Mouse (Mus musculus): ENCODE results near the gene Pkmyt1. TPM values are rescaled to one million over a fixed set of nuclear protein-coding genes. Genes with fewer than 3 reads are reported as not detected.
A peak's percentile ranks its signal among the peaks of the same experiment; 100 is the strongest.

Gene Pkmyt1
- polyA plus RNA-seq, 1 experiment from 2014 or later, result 68.6 TPM

DNA sequence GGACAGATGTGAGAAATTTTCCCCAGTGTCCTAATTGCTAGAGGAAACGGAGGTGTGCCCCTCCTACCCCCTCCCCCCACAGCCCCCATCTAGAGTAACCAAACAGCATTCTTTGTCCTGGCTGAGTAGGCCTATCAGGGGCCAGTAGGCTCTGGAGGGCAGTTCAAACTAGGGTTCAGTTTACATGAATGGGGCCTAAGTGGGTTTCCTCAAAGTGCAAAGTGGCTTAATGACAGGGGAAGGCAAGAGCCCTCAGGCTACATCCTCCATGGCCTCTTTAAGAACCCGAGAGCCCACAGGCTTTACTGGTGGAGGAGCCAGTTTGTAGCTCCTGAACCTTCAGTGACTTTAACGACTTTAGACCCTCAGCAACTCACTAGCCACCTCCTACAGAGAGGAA lies 30.3 kb upstream of the Pkmyt1 start:
- H3K9ac ChIP-seq, result no peak overlapping the region
- H3K4me2 ChIP-seq, result no peak overlapping the region
- H3K9me3 ChIP-seq, result no peaks in the 10 kb centered on the region
- no peak overlapping the region for H3K4me3 ChIP-seq
- peak overlapping the region; percentile 80 for H3K27ac ChIP-seq
- peak; percentile 67; the same call in 1 of the 2 replicates for ATAC-seq (ENCODE audit: borderline replicate concordance, extremely low read depth, low FRiP score, low TSS enrichment)
- H3K4me1 ChIP-seq, result peaks cover 40% of the 10 kb centered on the region
- H3K27me3 ChIP-seq, result peaks cover 31% of the 10 kb centered on the region
- WGBS, result 18% methylated on average over 3 of the region's 3 CpGs
- H3K36me3 ChIP-seq, result no peaks in the 10 kb centered on the region

GRCm38 (mm10) chr17:23699131-23700077 lies 26.7 kb upstream of the Pkmyt1 start:
- Histone ChIP-seq H3K36me3 (no peaks in the 10 kb centered on the region), H3K4me3 (peak overlapping the region; percentile 60), H3K27ac (peak overlapping the region; percentile 30; the same call in 1 of the 2 replicates), H3K9ac (peak overlapping the region; percentile 40), H3K4me2 (peak overlapping the region; percentile 99), H3K27me3 (peaks cover 35% of the 10 kb centered on the region), H3K9me3 (no peaks in the 10 kb centered on the region), H3K4me1 (peaks cover 33% of the 10 kb centered on the region)
- ATAC-seq (ENCODE audit: borderline replicate concordance, extremely low read depth, low FRiP score, low TSS enrichment), result peak; percentile 44
- WGBS, result under 1% methylated on average over 100 of the region's 101 CpGs

- Histone ChIP-seq H3K9ac (peak overlapping the region; percentile 40), H3K9me3 (no peaks in the 10 kb centered on the region), H3K36me3 (no peaks in the 10 kb centered on the region), H3K4me3 (peak overlapping the region; percentile 60), H3K4me2 (peak overlapping the region; percentile 99), H3K4me1 (peaks cover 27% of the 10 kb centered on the region), H3K27me3 (peaks cover 35% of the 10 kb centered on the region), H3K27ac (peak overlapping the region; percentile 30; the same call in 1 of the 2 replicates)
- peak; percentile 91 for ATAC-seq (ENCODE audit: borderline replicate concordance, extremely low read depth, low FRiP score, low TSS enrichment)
- 1% methylated on average over 28 of the region's 28 CpGs for WGBS
Measured at GRCm38 (mm10) chr17:23700079-23700478, 26.1 kb upstream of the Pkmyt1 start.

GRCm38 (mm10) chr17:23703301-23703700 lies 22.8 kb upstream of the Pkmyt1 start:
- no peak overlapping the region for H3K27ac ChIP-seq
- H3K9me3 ChIP-seq, result no peaks in the 10 kb centered on the region
- H3K4me2 ChIP-seq, result no peak overlapping the region
- no peak overlapping the region for H3K4me3 ChIP-seq
- 81% methylated on average over 9 of the region's 9 CpGs for WGBS
- no peaks in the 10 kb centered on the region for H3K36me3 ChIP-seq
- peaks cover 12% of the 10 kb centered on the region for H3K4me1 ChIP-seq
- no peak overlapping the region for H3K9ac ChIP-seq
- ATAC-seq (ENCODE audit: borderline replicate concordance, extremely low read depth, low FRiP score, low TSS enrichment), result no peak
- peaks cover 26% of the 10 kb centered on the region for H3K27me3 ChIP-seq

GRCm38 (mm10) chr17:23704741-23705140 lies 21.4 kb upstream of the Pkmyt1 start:
- 0 out of 2 replicates have a peak, but pooled peaks cover 2% of the 10 kb centered on the region for H3K4me1 ChIP-seq
- 39% methylated on average over 7 of the region's 7 CpGs for WGBS
- no peaks in the 10 kb centered on the region for H3K36me3 ChIP-seq
- no peak overlapping the region for H3K4me2 ChIP-seq
- no peaks in the 10 kb centered on the region for H3K9me3 ChIP-seq
- no peak for ATAC-seq (ENCODE audit: borderline replicate concordance, extremely low read depth, low FRiP score, low TSS enrichment)
- no peak overlapping the region for H3K9ac ChIP-seq
- H3K4me3 ChIP-seq, result no peak overlapping the region
- H3K27me3 ChIP-seq, result peaks cover 12% of the 10 kb centered on the region
- H3K27ac ChIP-seq, result no peak overlapping the region

DNA sequence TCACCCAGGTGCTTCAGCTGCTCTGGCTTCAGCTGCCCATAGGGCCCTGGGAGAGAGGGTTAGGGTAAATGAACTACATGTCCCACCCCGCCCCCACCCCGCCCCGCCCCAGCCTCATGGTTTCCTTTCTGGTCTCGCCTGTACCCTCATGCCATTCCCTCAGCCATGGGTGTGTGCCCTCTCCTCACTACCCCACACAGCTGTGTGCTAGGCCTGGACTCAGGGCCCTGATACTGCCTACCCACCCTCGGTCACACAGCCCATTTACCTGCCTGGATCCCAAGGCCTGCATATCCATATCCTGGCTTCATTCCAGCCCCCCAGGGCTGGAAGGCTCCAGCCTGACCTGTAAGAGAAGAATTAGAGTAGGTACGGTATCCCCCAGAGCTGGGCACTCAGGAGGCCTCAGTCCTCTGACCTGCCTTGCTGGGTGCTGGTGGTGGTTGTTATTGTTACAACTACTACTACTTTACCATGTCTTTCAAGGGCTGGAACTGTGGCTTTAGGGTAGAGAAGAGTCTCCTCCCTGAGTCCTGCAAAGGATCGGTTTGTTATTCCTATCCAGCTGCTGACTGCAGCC lies 20.5 kb upstream of the Pkmyt1 start:
- H3K27ac ChIP-seq, result no peak overlapping the region
- no peak overlapping the region for H3K4me2 ChIP-seq
- no peaks in the 10 kb centered on the region for H3K9me3 ChIP-seq
- WGBS, result 77% methylated on average over 7 of the region's 7 CpGs
- no peak for ATAC-seq (ENCODE audit: borderline replicate concordance, extremely low read depth, low FRiP score, low TSS enrichment)
- H3K4me3 ChIP-seq, result no peak overlapping the region
- peaks cover 6% of the 10 kb centered on the region; the same call in 1 of the 2 replicates for H3K27me3 ChIP-seq
- H3K36me3 ChIP-seq, result no peaks in the 10 kb centered on the region
- no peaks in the 10 kb centered on the region for H3K4me1 ChIP-seq
- H3K9ac ChIP-seq, result no peak overlapping the region

DNA sequence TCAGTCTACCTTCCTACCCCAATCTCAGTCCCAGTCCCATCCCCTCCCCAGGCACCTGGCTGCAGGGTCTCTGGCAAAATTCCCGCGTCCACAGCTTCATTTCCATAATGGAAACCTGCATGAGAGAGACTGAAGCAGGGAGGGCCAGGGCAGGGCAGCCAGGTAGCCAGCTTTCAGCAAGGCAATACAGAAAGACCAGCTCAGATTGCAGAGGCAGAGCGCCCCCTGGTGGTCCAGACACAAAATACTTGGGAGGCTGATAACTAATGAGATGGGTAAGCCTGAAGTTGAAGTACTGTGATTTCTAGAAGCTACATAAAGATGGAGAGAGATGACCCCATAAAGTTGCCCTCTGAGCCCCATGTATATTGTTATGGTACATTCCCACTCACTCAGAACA lies 19.9 kb upstream of the Pkmyt1 start:
- ATAC-seq (ENCODE audit: borderline replicate concordance, extremely low read depth, low FRiP score, low TSS enrichment), result no peak
- H3K4me3 ChIP-seq, result no peak overlapping the region
- no peaks in the 10 kb centered on the region for H3K36me3 ChIP-seq
- H3K9ac ChIP-seq, result no peak overlapping the region
- no peaks in the 10 kb centered on the region for H3K4me1 ChIP-seq
- H3K4me2 ChIP-seq, result no peak overlapping the region
- 2% methylated on average over 3 of the region's 3 CpGs for WGBS
- H3K27ac ChIP-seq, result no peak overlapping the region
- H3K27me3 ChIP-seq, result peaks cover under 1% of the 10 kb centered on the region; the same call in 1 of the 2 replicates
- no peaks in the 10 kb centered on the region for H3K9me3 ChIP-seq

GRCm38 (mm10) chr17:23717003-23717402 lies 9.1 kb upstream of the Pkmyt1 start:
- Histone ChIP-seq H3K4me1 (no peaks in the 10 kb centered on the region), H3K36me3 (no peaks in the 10 kb centered on the region), H3K4me3 (no peak overlapping the region), H3K9ac (no peak overlapping the region), H3K27ac (no peak overlapping the region), H3K9me3 (no peaks in the 10 kb centered on the region), H3K27me3 (no peaks in the 10 kb centered on the region), H3K4me2 (no peak overlapping the region)
- WGBS, result 53% methylated on average over 2 of the region's 2 CpGs
- 0 out of 2 replicates have a peak, but pooled peaks have one; percentile 7 for ATAC-seq (ENCODE audit: borderline replicate concordance, extremely low read depth, low FRiP score, low TSS enrichment)

DNA sequence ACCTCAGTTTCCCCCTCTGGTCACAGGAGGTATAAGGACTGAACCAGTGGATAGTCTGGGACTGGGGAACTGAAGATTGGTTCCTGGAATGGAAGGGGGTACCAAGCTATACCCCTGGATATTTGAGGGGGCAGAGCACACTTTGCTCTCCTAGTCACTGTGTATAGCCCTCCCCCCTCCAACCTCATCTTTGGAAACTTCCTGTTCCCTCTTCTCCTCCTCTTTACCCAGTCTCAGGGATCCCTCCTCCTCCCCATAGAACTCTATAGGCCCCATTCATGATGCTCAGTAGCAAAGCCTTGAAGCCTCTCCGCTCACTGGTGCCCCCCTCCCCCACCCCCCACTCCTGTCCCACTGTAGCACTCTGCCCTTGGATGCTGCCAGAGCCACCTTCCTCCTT lies 6.7 kb upstream of the Pkmyt1 start:
- H3K9me3 ChIP-seq, result no peaks in the 10 kb centered on the region
- ATAC-seq (ENCODE audit: borderline replicate concordance, extremely low read depth, low FRiP score, low TSS enrichment), result no peak
- WGBS, result 14% methylated on average over 1 of the region's 1 CpGs
- H3K27ac ChIP-seq, result no peak overlapping the region
- no peaks in the 10 kb centered on the region for H3K4me1 ChIP-seq
- H3K9ac ChIP-seq, result no peak overlapping the region
- H3K27me3 ChIP-seq, result no peaks in the 10 kb centered on the region
- no peak overlapping the region for H3K4me2 ChIP-seq
- H3K36me3 ChIP-seq, result no peaks in the 10 kb centered on the region
- no peak overlapping the region for H3K4me3 ChIP-seq

- Histone ChIP-seq H3K4me2 (no peak overlapping the region), H3K36me3 (no peaks in the 10 kb centered on the region), H3K9ac (no peak overlapping the region), H3K27ac (no peak overlapping the region), H3K9me3 (no peaks in the 10 kb centered on the region), H3K4me3 (no peak overlapping the region), H3K4me1 (peaks cover 8% of the 10 kb centered on the region), H3K27me3 (no peaks in the 10 kb centered on the region)
- ATAC-seq (ENCODE audit: borderline replicate concordance, extremely low read depth, low FRiP score, low TSS enrichment), result no peak
- 81% methylated on average over 2 of the region's 2 CpGs for WGBS
Measured at GRCm38 (mm10) chr17:23721886-23722285, 4.2 kb upstream of the Pkmyt1 start.

DNA sequence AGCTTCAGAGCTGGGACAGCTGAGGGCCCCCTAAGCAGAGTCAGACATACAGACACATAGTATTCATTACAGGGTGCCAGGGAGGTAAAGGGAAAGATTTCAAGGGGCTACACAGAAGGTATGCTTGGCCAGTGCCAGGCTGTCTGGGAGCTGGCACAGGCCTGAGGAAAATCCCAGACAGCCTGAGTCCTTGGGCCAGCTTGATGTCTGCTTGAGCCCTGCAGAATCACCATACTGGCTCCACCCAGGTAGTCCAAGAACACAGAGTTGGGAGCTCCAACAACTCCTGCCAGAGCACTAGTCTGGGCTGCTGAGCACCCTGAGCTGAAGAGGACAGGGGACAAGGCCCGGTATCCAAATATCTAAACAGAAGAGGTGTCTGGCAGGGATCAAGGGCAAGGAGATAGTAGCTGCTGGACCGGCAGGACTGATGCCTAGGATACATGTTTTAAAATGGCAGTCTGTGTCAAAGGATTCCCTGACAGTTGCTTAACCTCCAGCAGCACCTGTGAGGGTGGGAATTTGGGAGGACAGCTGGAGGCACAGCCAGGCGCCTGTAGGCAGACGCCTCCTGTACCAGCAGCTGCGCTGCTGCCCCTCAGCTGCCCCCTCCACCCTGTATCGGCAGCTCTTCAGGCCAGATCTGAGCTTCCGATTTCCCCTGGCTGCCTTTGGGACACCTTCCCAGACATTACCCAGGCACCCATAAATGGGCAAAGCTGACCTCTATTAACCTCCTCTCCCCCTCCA lies 3.6 kb upstream of the Pkmyt1 start, which contains the start of gene 1520401A03Rik:
TSS of gene 1520401A03Rik (minus strand) at position 408 of the 750 bp plus-strand sequence.
- 37% methylated on average over 7 of the region's 7 CpGs for WGBS
- Histone ChIP-seq H3K9ac (no peak within 1 kb of the TSS), H3K27me3 (no peaks in the 10 kb centered on the region), H3K9me3 (no peaks in the 10 kb centered on the region), H3K4me3 (no peak within 1 kb of the TSS), H3K4me2 (no peak within 1 kb of the TSS), H3K36me3 (no peaks in the 10 kb centered on the region), H3K27ac (no peak within 1 kb of the TSS), H3K4me1 (peaks cover 15% of the 10 kb centered on the region)
- ATAC-seq (ENCODE audit: borderline replicate concordance, extremely low read depth, low FRiP score, low TSS enrichment), result no peak
